Mouse (Mus musculus) small intestine, adult 2 months (tissue): ENCODE results near the gene Atg10.

ENCODE experiments used
- CTCF ChIP-seq: fragments of 200-500 bp; IDR thresholded peaks from 2 replicates; pipeline ENCODE4 v1.5.1; 2012; ENCODE audit warnings: low read depth, mild to moderate bottlenecking, control low read depth, inconsistent platforms, low read length, moderate library complexity, mixed read lengths; ENCODE audit not compliant: insufficient replicate concordance, insufficient read length; ENCODE audit errors: extremely low read depth
- POLR2A ChIP-seq: fragments of 200-500 bp; IDR thresholded peaks from 2 replicates; pipeline ENCODE4 v1.6.1; 2012; ENCODE audit warnings: low read depth, mild to moderate bottlenecking, control low read depth, inconsistent platforms, low read length, moderate library complexity

GRCm38 (mm10) chr13:90981798-90982197 is 242.0 kb downstream of the Atg10 start:
- TF ChIP-seq POLR2A (no peak), CTCF (no peak)
